Comparison of ENCODE assay signal across 13 mouse cellular contexts in the genomic region with DNA sequence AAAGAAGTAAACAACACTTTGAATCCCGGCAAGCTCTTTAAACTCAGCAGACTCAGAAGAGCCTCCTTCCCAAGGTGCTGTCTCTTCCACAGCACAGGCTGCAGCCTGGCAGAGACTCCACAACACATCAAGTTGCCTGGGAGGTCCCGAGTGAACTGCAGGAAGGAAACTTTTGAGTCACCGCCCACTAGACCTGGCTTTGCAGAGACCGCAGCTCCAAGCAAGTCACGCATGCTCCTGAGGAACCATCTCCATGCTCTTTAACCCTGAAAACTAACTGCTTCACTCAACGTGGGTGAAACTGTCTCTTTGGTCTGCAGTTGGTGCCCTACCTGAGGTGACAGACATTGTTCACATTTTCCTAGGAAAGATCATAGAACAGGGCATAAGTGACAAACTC.
"Had no signal": no experiment of that assay in that cellular context is flagged by ENCODE, and none has a peak within 500 bp of the region (broad histone marks: within the 10 kb centered on the region; RNA-seq: fewer than 3 reads in every experiment).

No protein-coding gene starts in this region.

- H3K27ac ChIP-seq: kidney, embryonic 15.5 days; limb, embryonic 13.5 days; liver, embryonic 14.5 days; macrophage; midbrain, embryonic 15.5 days; neural tube, embryonic 13.5 days had no signal

- H3K9ac ChIP-seq: kidney, embryonic 15.5 days; limb, embryonic 13.5 days; liver, embryonic 14.5 days; midbrain, embryonic 15.5 days; neural tube, embryonic 13.5 days had no signal

- H3K9me3 ChIP-seq: kidney, embryonic 15.5 days; limb, embryonic 13.5 days; midbrain, embryonic 15.5 days; neural tube, embryonic 13.5 days had no signal

- H3K36me3 ChIP-seq: kidney, embryonic 15.5 days; midbrain, embryonic 15.5 days; neural tube, embryonic 13.5 days had no signal

- DNase-seq: kidney, adult 2 months; kidney, postnatal 36 days; left cerebral cortex, postnatal 4 days; retina, postnatal 1 day; thymus, postnatal 36 days had no signal

- H3K4me1 ChIP-seq: midbrain, embryonic 15.5 days; neural tube, embryonic 13.5 days had no signal

- H3K27me3 ChIP-seq: kidney, embryonic 15.5 days; limb, embryonic 13.5 days; midbrain, embryonic 15.5 days; neural tube, embryonic 13.5 days had no signal

- ATAC-seq: intestine, embryonic 16.5 days; midbrain, embryonic 15.5 days had no signal

- H3K4me3 ChIP-seq: kidney, embryonic 15.5 days; limb, embryonic 13.5 days; midbrain, embryonic 15.5 days; neural tube, embryonic 13.5 days had no signal

- H3K4me2 ChIP-seq: kidney, embryonic 15.5 days; limb, embryonic 13.5 days; midbrain, embryonic 11.5 days; midbrain, embryonic 15.5 days; neural tube, embryonic 13.5 days had no signal
